Mouse (Mus musculus) liver, postnatal 0 days (tissue): ENCODE results near the gene Hist1h2ae.

Experiments
- CTCF ChIP-seq: sonication (generic); IDR thresholded peaks from 2 replicates; pipeline ENCODE4 v1.5.1; 2016; ENCODE audit warnings: antibody characterized with exemption, low read depth
- EP300 ChIP-seq: IDR thresholded peaks from 2 replicates; pipeline ENCODE4 v1.6.1; 2016; ENCODE audit warnings: antibody characterized with exemption, low read depth, mild to moderate bottlenecking

- TF ChIP-seq CTCF (no peak), EP300 (no peak)
Observed at GRCm38 (mm10) chr13:23541497-23541896, 29.5 kb downstream of the Hist1h2ae start.
